ENCODE assay signal across 22 mouse cellular contexts in the genomic region with DNA sequence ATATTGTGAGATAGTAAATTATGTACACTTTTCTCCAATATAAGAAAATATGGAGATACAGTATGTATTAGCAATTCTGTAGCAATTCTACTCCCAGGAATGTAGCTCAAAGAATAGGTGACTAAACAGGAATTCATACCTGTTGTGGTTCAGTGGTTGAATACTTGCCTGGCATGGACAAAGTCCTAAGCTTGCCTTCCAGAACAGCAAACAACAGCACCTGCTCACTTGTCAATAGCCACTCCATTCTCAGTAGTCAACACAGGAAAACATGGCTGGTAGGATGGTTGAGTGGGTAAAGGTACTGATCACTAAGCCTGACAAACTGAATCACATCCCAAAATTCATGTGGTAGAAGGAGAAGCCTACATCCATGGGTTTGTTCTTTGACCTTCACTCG.
DNase-seq lines count a peak whose midpoint lies in the region; TF ChIP-seq lines count a peak whose summit lies in the region.
"Had no signal": no experiment of that assay in that cellular context is flagged by ENCODE, and none has a peak within 500 bp of the region (broad histone marks: within the 10 kb centered on the region; RNA-seq: fewer than 3 reads in every experiment).

No protein-coding gene starts in this region.

- no peak overlapping the region for H3K27ac ChIP-seq in heart, embryonic 10.5 days
- H3K27ac ChIP-seq in kidney, adult 2 months (ENCODE audit: insufficient read depth, low read depth, low read length) = no peak overlapping the region
- no peak overlapping the region for H3K27ac ChIP-seq in liver, adult 2 months (replicated peaks; ENCODE audit: insufficient read depth, low read depth, low read length)
- H3K27ac ChIP-seq: embryonic facial prominence, embryonic 10.5 days; embryonic facial prominence, embryonic 12.5 days; forebrain, embryonic 13.5 days; forebrain, embryonic 15.5 days had no signal

- H3K79me2 ChIP-seq in liver, adult 2 months (ENCODE audit: control insufficient read depth, insufficient read depth, low read length) = no peaks in the 10 kb centered on the region

- 89% methylated on average over 1 of the region's 1 CpGs for WGBS in heart, embryonic 10.5 days
- WGBS in kidney, adult 2 months = 88% methylated on average over 1 of the region's 1 CpGs
- 91% methylated on average over 1 of the region's 1 CpGs for WGBS in liver, adult 2 months

- H3K4me1 ChIP-seq in heart, embryonic 10.5 days = peaks cover 19% of the 10 kb centered on the region
- peaks cover 5% of the 10 kb centered on the region; the same call in 1 of the 2 replicates for H3K4me1 ChIP-seq in kidney, adult 2 months (ENCODE audit: control insufficient read depth, insufficient read depth, low read length)
- peaks cover 14% of the 10 kb centered on the region for H3K4me1 ChIP-seq in liver, adult 2 months (ENCODE audit: control insufficient read depth, insufficient read depth, low read length)
- H3K4me1 ChIP-seq: embryonic facial prominence, embryonic 10.5 days; embryonic facial prominence, embryonic 12.5 days; forebrain, embryonic 13.5 days; forebrain, embryonic 15.5 days had no signal

- H3K4me3 ChIP-seq in heart, embryonic 10.5 days = no peak overlapping the region
- H3K4me3 ChIP-seq in kidney, adult 2 months (ENCODE audit: insufficient read depth, low read depth, low read length) = no peak overlapping the region
- H3K4me3 ChIP-seq in liver, adult 2 months (ENCODE audit: insufficient read depth, low read depth, low read length) = no peak overlapping the region
- H3K4me3 ChIP-seq: embryonic facial prominence, embryonic 10.5 days; embryonic facial prominence, embryonic 12.5 days; forebrain, embryonic 13.5 days; forebrain, embryonic 15.5 days had no signal

- H3K36me3 ChIP-seq in heart, embryonic 10.5 days = no peaks in the 10 kb centered on the region
- H3K36me3 ChIP-seq in kidney, adult 2 months (ENCODE audit: control insufficient read depth, insufficient read depth, low read length) = no peaks in the 10 kb centered on the region
- no peaks in the 10 kb centered on the region for H3K36me3 ChIP-seq in liver, adult 2 months (ENCODE audit: control insufficient read depth, insufficient read depth, low read length)
- H3K36me3 ChIP-seq: embryonic facial prominence, embryonic 10.5 days; embryonic facial prominence, embryonic 12.5 days; forebrain, embryonic 15.5 days; G1E had no signal

- peak; percentile 21 for DNase-seq in heart, adult 11 months
- DNase-seq in heart, embryonic 10.5 days (ENCODE audit: low spot score) = no peak
- DNase-seq in kidney, adult 2 months = peak; percentile 34
- no peak for DNase-seq in kidney, adult 18-20 months
- DNase-seq in liver, adult 2 months (ENCODE audit: extremely low read depth, low read depth, low spot score) = peak; percentile 84
- DNase-seq in liver = no peak
- DNase-seq: adrenal gland, adult 8-10 months; adrenal gland, postnatal 14 days; adrenal gland, postnatal 36 days; B cell, adult 2 months; cerebellum, adult 11-12 months; cerebellum, adult 2 months; cerebellum, adult 9-10 months; cerebellum, postnatal 10 days; cerebellum, postnatal 25 days had no signal

- no peak for TF ChIP-seq CTCF in kidney, adult 2 months (conservative IDR thresholded peaks at IDR 0.05; ENCODE audit: insufficient read depth, insufficient read length, low read depth, low read length)
- no peak for TF ChIP-seq CTCF in liver, adult 2 months (IDR thresholded peaks at IDR 0.05; ENCODE audit: low read depth, low read length)

- TF ChIP-seq POLR2A in kidney, adult 2 months (IDR thresholded peaks at IDR 0.05; ENCODE audit: low read depth, low read length) = no peak
- TF ChIP-seq POLR2A in liver, adult 2 months (IDR thresholded peaks at IDR 0.05; ENCODE audit: extremely low read depth, insufficient read depth, low read length) = no peak

- H3K9me3 ChIP-seq in heart, embryonic 10.5 days = no peaks in the 10 kb centered on the region
- H3K9me3 ChIP-seq: embryonic facial prominence, embryonic 10.5 days; embryonic facial prominence, embryonic 12.5 days; forebrain, embryonic 13.5 days; forebrain, embryonic 15.5 days; G1E had no signal

- no peak overlapping the region for H3K9ac ChIP-seq in liver, adult 2 months (ENCODE audit: low read depth, low read length)
- H3K9ac ChIP-seq: embryonic facial prominence, embryonic 12.5 days; forebrain, embryonic 13.5 days; forebrain, embryonic 15.5 days had no signal

- no peaks in the 10 kb centered on the region for H3K27me3 ChIP-seq in heart, embryonic 10.5 days (ENCODE audit: insufficient read depth, poor library complexity, severe bottlenecking)
- H3K27me3 ChIP-seq in kidney, adult 2 months (replicated peaks; ENCODE audit: control insufficient read depth, insufficient read depth, low read length) = no peaks in the 10 kb centered on the region
- H3K27me3 ChIP-seq in liver, adult 2 months (ENCODE audit: control insufficient read depth, insufficient read depth, low read length) = no peaks in the 10 kb centered on the region
- H3K27me3 ChIP-seq: CH12.LX; embryonic facial prominence, embryonic 12.5 days; forebrain, embryonic 13.5 days; forebrain, embryonic 15.5 days; Patski had no signal

Comparison
In these comparisons a context has a peak if more than half of its experiments do, and no peak if none do; other contexts are left out.
1. DNase-seq: peak in heart, adult 11 months (single experiment), kidney, adult 2 months (single experiment) and liver, adult 2 months (single experiment); none in heart, embryonic 10.5 days (single experiment), kidney, adult 18-20 months (single experiment) and liver (single experiment).